Mouse (Mus musculus) embryonic facial prominence, embryonic 11.5 days (tissue): ENCODE measurements around the gene Aqp2. TPM values are rescaled to one million over a fixed set of nuclear protein-coding genes. Genes with fewer than 3 reads are reported as not detected.

ENCODE experiments used
- ATAC-seq: fragments of 200-750 bp; cut with Nextera tagmentation; replicated peaks from 2 replicates; pipeline ENCODE4 v1.8.0; 2017; ENCODE audit warnings: low read depth; ENCODE audit not compliant: insufficient number of reproducible peaks, low FRiP score, low TSS enrichment
- DNase-seq: peaks from one replicate; pipeline ENCODE4 v3.0.0-alpha.2; 2015; ENCODE audit warnings: low spot score
- H3K27ac ChIP-seq: fragments of 300-500 bp; sonication (generic); replicated peaks from 2 replicates; pipeline ENCODE4 v1.5.1; 2014; ENCODE audit warnings: mild to moderate bottlenecking, low read depth, low read length, control low read depth
- H3K27me3 ChIP-seq: fragments of 300-500 bp; sonication (generic); 2 replicates; pipeline ENCODE4 v1.6.1; 2014; ENCODE audit warnings: mild to moderate bottlenecking, low read length, moderate library complexity, mixed read lengths; ENCODE audit not compliant: control insufficient read depth, insufficient read depth
- H3K36me3 ChIP-seq: fragments of 300-500 bp; sonication (generic); replicated peaks from 2 replicates; pipeline ENCODE4 v1.6.1; 2014; ENCODE audit warnings: low read depth, mild to moderate bottlenecking, low read length, moderate library complexity, mixed read lengths; ENCODE audit not compliant: control insufficient read depth, insufficient read depth
- H3K4me1 ChIP-seq: fragments of 300-500 bp; sonication (generic); 2 replicates; pipeline ENCODE4 v1.6.1; 2014; ENCODE audit warnings: low read length, mixed read lengths; ENCODE audit not compliant: control insufficient read depth, insufficient read depth
- H3K4me2 ChIP-seq: fragments of 300-500 bp; sonication (generic); 2 replicates; pipeline ENCODE4 v1.6.1; 2014; ENCODE audit warnings: low read depth, mild to moderate bottlenecking, control low read depth, low read length, moderate library complexity
- H3K4me3 ChIP-seq: fragments of 300-500 bp; sonication (generic); 2 replicates; pipeline ENCODE4 v1.5.1; 2014; ENCODE audit warnings: low read depth, low read length, control low read depth
- H3K9ac ChIP-seq: fragments of 300-500 bp; sonication (generic); replicated peaks from 2 replicates; pipeline ENCODE4 v1.6.1; 2014; ENCODE audit warnings: mild to moderate bottlenecking, control low read depth, low read length
- H3K9me3 ChIP-seq: fragments of 300-500 bp; sonication (generic); replicated peaks from 2 replicates; pipeline ENCODE4 v1.6.1; 2016; ENCODE audit warnings: mild to moderate bottlenecking, low read length, inconsistent platforms, mixed read lengths; ENCODE audit not compliant: control insufficient read depth
- WGBS: fragments of 180-500 bp; shearing (Covaris S2); extraction: QIAGEN DNeasy Blood & Tissue Kit; methylation state at CpG from one replicate; pipeline ENCODE4 v1.1.7; 2014; 5-methylcytosine and 5-hydroxymethylcytosine counted together
- polyA plus RNA-seq: library from polyadenylated mRNA; unstranded; fragments of >200 nt; fragmentation: Nextera tagmentation; extraction: Ambion mirVana; gene quantifications from 2 replicates; pipeline ENCODE4 v1.2.1, GENCODE M21; 2014

Gene Aqp2
- polyA plus RNA-seq, 1 experiment from 2014 or later, result not detected

DNA sequence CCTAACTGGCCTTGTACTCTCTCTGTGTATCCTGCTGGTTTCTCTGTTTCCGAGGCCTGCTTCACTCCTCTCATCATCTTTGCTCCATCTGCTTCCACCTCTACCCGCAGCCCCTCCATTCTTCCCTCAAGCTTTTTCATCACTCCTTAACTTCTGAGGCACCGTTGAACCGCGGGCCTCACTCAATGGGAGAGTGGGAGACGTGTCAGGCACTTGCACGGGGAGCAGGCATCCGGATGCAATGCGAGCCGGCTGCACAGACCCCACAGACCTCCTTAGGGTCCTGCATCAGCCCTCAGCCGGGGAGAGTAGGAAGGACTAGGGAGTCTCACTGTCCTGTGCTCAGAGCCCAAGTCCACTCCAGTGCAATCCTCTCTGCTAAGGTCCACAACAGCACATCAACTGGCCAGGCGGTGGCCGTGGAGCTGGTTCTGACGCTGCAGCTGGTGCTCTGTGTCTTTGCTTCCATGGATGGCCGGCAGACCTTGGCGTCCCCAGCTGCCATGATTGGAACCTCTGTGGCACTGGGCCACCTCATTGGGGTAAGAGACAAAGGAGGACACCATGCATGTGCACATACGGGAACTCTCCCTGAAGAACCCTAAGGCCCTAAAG, 23.5 kb downstream of the Aqp2 start:
- Histone ChIP-seq H3K27me3 (peaks cover 14% of the 10 kb centered on the region), H3K27ac (no peak overlapping the region), H3K4me2 (no peak overlapping the region), H3K4me1 (peaks cover 2% of the 10 kb centered on the region; the same call in 1 of the 2 replicates), H3K9ac (no peak overlapping the region), H3K4me3 (no peak overlapping the region), H3K9me3 (no peaks in the 10 kb centered on the region), H3K36me3 (no peaks in the 10 kb centered on the region)
- 67% methylated on average over 17 of the region's 17 CpGs for WGBS
- DNase-seq (no peak), ATAC-seq (no peak)

GRCm38 (mm10) chr15:99603216-99603615, 24.4 kb downstream of the Aqp2 start:
- peaks cover 9% of the 10 kb centered on the region; the same call in 1 of the 2 replicates for H3K4me1 ChIP-seq
- WGBS, result 76% methylated on average over 7 of the region's 7 CpGs
- no peak overlapping the region for H3K4me2 ChIP-seq
- H3K27ac ChIP-seq, result no peak overlapping the region
- DNase-seq (no peak), ATAC-seq (no peak)
- no peak overlapping the region for H3K4me3 ChIP-seq
- H3K9ac ChIP-seq, result no peak overlapping the region
- H3K36me3 ChIP-seq, result no peaks in the 10 kb centered on the region
- peaks cover 12% of the 10 kb centered on the region for H3K27me3 ChIP-seq
- H3K9me3 ChIP-seq, result no peaks in the 10 kb centered on the region

- no peak for DNase-seq
- Histone ChIP-seq H3K27me3 (peaks cover 8% of the 10 kb centered on the region; the same call in 1 of the 2 replicates), H3K4me2 (no peak overlapping the region), H3K9ac (no peak overlapping the region), H3K4me1 (peaks cover 9% of the 10 kb centered on the region; the same call in 1 of the 2 replicates), H3K9me3 (no peaks in the 10 kb centered on the region), H3K4me3 (no peak overlapping the region), H3K36me3 (no peaks in the 10 kb centered on the region), H3K27ac (no peak overlapping the region)
- ATAC-seq, result no peak
- 73% methylated on average over 3 of the region's 3 CpGs for WGBS
These were observed 26.7 kb downstream of the Aqp2 start for GRCm38 (mm10) chr15:99605595-99605994.

DNA sequence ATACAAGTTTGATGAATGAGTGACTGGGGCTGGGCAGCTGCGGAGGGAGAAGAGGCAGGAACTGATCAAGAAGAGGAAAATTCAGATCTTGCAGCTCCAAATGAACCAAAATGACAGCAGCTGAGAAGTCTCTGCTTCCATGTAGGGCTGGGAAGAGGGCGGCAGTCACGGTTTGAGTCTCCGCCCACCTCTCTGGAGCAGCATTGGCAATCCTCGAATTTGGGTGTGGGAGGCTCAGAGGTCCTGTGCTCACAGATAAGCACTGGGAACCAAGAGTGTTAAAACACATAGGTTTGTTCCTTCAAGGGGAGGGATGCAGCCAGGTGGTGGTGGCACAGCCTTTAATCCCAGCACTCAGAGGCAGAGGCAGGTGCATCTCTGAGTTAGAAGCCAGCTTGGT, 27.7 kb downstream of the Aqp2 start:
- Histone ChIP-seq H3K9me3 (no peaks in the 10 kb centered on the region), H3K9ac (no peak overlapping the region), H3K27ac (no peak overlapping the region), H3K27me3 (peaks cover 4% of the 10 kb centered on the region; the same call in 1 of the 2 replicates), H3K4me3 (no peak overlapping the region), H3K36me3 (no peaks in the 10 kb centered on the region), H3K4me1 (peaks cover 9% of the 10 kb centered on the region), H3K4me2 (no peak overlapping the region)
- DNase-seq (no peak), ATAC-seq (no peak)
- 39% methylated on average over 5 of the region's 5 CpGs for WGBS

- H3K4me3 ChIP-seq, result no peak overlapping the region
- no peak overlapping the region for H3K27ac ChIP-seq
- peaks cover 3% of the 10 kb centered on the region; the same call in 1 of the 2 replicates for H3K27me3 ChIP-seq
- WGBS, result 6% methylated on average over 10 of the region's 10 CpGs
- no peaks in the 10 kb centered on the region for H3K9me3 ChIP-seq
- H3K4me2 ChIP-seq, result no peak overlapping the region
- DNase-seq (peak; percentile 79), ATAC-seq (peak; percentile 75)
- H3K9ac ChIP-seq, result no peak overlapping the region
- H3K36me3 ChIP-seq, result no peaks in the 10 kb centered on the region
- peaks cover 9% of the 10 kb centered on the region for H3K4me1 ChIP-seq
These were observed 28.7 kb downstream of the Aqp2 start for GRCm38 (mm10) chr15:99607388-99608113.

GRCm38 (mm10) chr15:99608382-99609125, 29.7 kb downstream of the Aqp2 start:
- H3K36me3 ChIP-seq, result no peaks in the 10 kb centered on the region
- H3K4me3 ChIP-seq, result no peak overlapping the region
- H3K9ac ChIP-seq, result no peak overlapping the region
- 77% methylated on average over 13 of the region's 13 CpGs for WGBS
- no peak overlapping the region for H3K4me2 ChIP-seq
- ATAC-seq, result no peak
- H3K4me1 ChIP-seq, result peaks cover 9% of the 10 kb centered on the region
- H3K27me3 ChIP-seq, result peaks cover 3% of the 10 kb centered on the region; the same call in 1 of the 2 replicates
- no peak for DNase-seq
- H3K9me3 ChIP-seq, result no peaks in the 10 kb centered on the region
- H3K27ac ChIP-seq, result no peak overlapping the region

GRCm38 (mm10) chr15:99611563-99611962, 32.7 kb downstream of the Aqp2 start:
- Histone ChIP-seq H3K4me3 (no peak overlapping the region), H3K27ac (no peak overlapping the region), H3K9ac (no peak overlapping the region), H3K4me1 (peaks cover 9% of the 10 kb centered on the region), H3K9me3 (no peaks in the 10 kb centered on the region), H3K4me2 (no peak overlapping the region), H3K36me3 (no peaks in the 10 kb centered on the region), H3K27me3 (peaks cover 4% of the 10 kb centered on the region; the same call in 1 of the 2 replicates)
- ATAC-seq, result no peak
- WGBS, result 66% methylated on average over 7 of the region's 7 CpGs
- no peak for DNase-seq
